Mouse (Mus musculus): ENCODE data around the gene Hlcs. TPM values are rescaled to one million over a fixed set of nuclear protein-coding genes. Genes with fewer than 3 reads are reported as not detected.

Hlcs gene
- polyA plus RNA-seq (2015; fragmentation: Nextera tagmentation; extraction: Ambion mirVana), result 7.7 and 8.3 TPM in 2 replicates

- Histone ChIP-seq H3K9ac (peak within 1 kb of the TSS; percentile 95), H3K36me3 (no peaks in the 10 kb centered on the region)
- WGBS, result under 1% methylated on average over 64 of the region's 64 CpGs
Measured at GRCm38 (mm10) chr16:94313229-94314030, at the start of gene Hlcs. TSS of gene Hlcs (minus strand) at chr16:94313571.

GRCm38 (mm10) chr16:94362174-94362873, 49.0 kb upstream of the Hlcs start:
- H3K27ac ChIP-seq, result no peak overlapping the region
- no peak overlapping the region for H3K9ac ChIP-seq
- 0 out of 2 replicates have a peak, but pooled peaks cover 4% of the 10 kb centered on the region for H3K4me1 ChIP-seq (replicated peaks)
- no peaks in the 10 kb centered on the region for H3K27me3 ChIP-seq (replicated peaks)
- no peak overlapping the region for H3K4me3 ChIP-seq (replicated peaks)
- H3K9me3 ChIP-seq, result no peaks in the 10 kb centered on the region
- H3K36me3 ChIP-seq, result no peaks in the 10 kb centered on the region
- ATAC-seq, result 0 out of 2 replicates have a peak, but pooled peaks have one; percentile 49
- 53% methylated on average over 10 of the region's 10 CpGs for WGBS
- H3K4me2 ChIP-seq (replicated peaks), result no peak overlapping the region

More at GRCm38 (mm10) chr16:94313229-94314030, at the start of gene Hlcs:
- Histone ChIP-seq H3K27ac (peak within 1 kb of the TSS; percentile 100), H3K4me2 (replicated peaks) (peak within 1 kb of the TSS; percentile 85), H3K9me3 (no peaks in the 10 kb centered on the region), H3K4me3 (replicated peaks) (peak within 1 kb of the TSS; percentile 77), H3K27me3 (replicated peaks) (no peaks in the 10 kb centered on the region), H3K4me1 (replicated peaks) (peaks cover 9% of the 10 kb centered on the region)
- peak; percentile 94 for ATAC-seq

- H3K9me3 ChIP-seq, result no peaks in the 10 kb centered on the region
- no peak overlapping the region for H3K4me3 ChIP-seq (replicated peaks)
- ATAC-seq, result no peak
- no peak overlapping the region for H3K4me2 ChIP-seq (replicated peaks)
- no peak overlapping the region for H3K9ac ChIP-seq
- WGBS, result 86% methylated on average over 13 of the region's 13 CpGs
- no peaks in the 10 kb centered on the region for H3K36me3 ChIP-seq
- H3K27me3 ChIP-seq (replicated peaks), result no peaks in the 10 kb centered on the region
- no peak overlapping the region for H3K27ac ChIP-seq
- H3K4me1 ChIP-seq (replicated peaks), result 0 out of 2 replicates have a peak, but pooled peaks cover 4% of the 10 kb centered on the region
Measured at GRCm38 (mm10) chr16:94360578-94361350, 47.4 kb upstream of the Hlcs start.

GRCm38 (mm10) chr16:94358091-94358490, 44.7 kb upstream of the Hlcs start:
- Histone ChIP-seq H3K27ac (no peak overlapping the region), H3K9me3 (no peaks in the 10 kb centered on the region), H3K4me3 (replicated peaks) (no peak overlapping the region), H3K4me1 (replicated peaks) (0 out of 2 replicates have a peak, but pooled peaks cover 4% of the 10 kb centered on the region), H3K27me3 (replicated peaks) (no peaks in the 10 kb centered on the region), H3K9ac (no peak overlapping the region), H3K36me3 (no peaks in the 10 kb centered on the region), H3K4me2 (replicated peaks) (no peak overlapping the region)
- ATAC-seq, result no peak
- 86% methylated on average over 3 of the region's 3 CpGs for WGBS

GRCm38 (mm10) chr16:94356776-94357494, 43.6 kb upstream of the Hlcs start:
- Histone ChIP-seq H3K4me3 (replicated peaks) (no peak overlapping the region), H3K27me3 (replicated peaks) (no peaks in the 10 kb centered on the region), H3K4me2 (replicated peaks) (no peak overlapping the region), H3K27ac (no peak overlapping the region), H3K9ac (no peak overlapping the region), H3K36me3 (no peaks in the 10 kb centered on the region), H3K9me3 (no peaks in the 10 kb centered on the region), H3K4me1 (replicated peaks) (no peaks in the 10 kb centered on the region)
- 61% methylated on average over 11 of the region's 11 CpGs for WGBS
- ATAC-seq, result no peak

- Histone ChIP-seq H3K36me3 (no peaks in the 10 kb centered on the region), H3K9ac (no peak overlapping the region), H3K4me2 (replicated peaks) (no peak overlapping the region), H3K27ac (no peak overlapping the region), H3K4me1 (replicated peaks) (no peaks in the 10 kb centered on the region), H3K4me3 (replicated peaks) (no peak overlapping the region), H3K9me3 (no peaks in the 10 kb centered on the region), H3K27me3 (replicated peaks) (no peaks in the 10 kb centered on the region)
- 42% methylated on average over 7 of the region's 7 CpGs for WGBS
- ATAC-seq, result no peak
Measured at GRCm38 (mm10) chr16:94356046-94356445, 42.7 kb upstream of the Hlcs start.

GRCm38 (mm10) chr16:94354450-94354849, 41.1 kb upstream of the Hlcs start:
- WGBS, result 26% methylated on average over 9 of the region's 9 CpGs

GRCm38 (mm10) chr16:94350287-94350677, 36.9 kb upstream of the Hlcs start:
- Histone ChIP-seq H3K9ac (no peak overlapping the region), H3K4me2 (replicated peaks) (no peak overlapping the region), H3K9me3 (no peaks in the 10 kb centered on the region), H3K4me1 (replicated peaks) (no peaks in the 10 kb centered on the region), H3K27ac (no peak overlapping the region), H3K4me3 (replicated peaks) (no peak overlapping the region), H3K36me3 (no peaks in the 10 kb centered on the region), H3K27me3 (replicated peaks) (no peaks in the 10 kb centered on the region)
- no peak for ATAC-seq
- 49% methylated on average over 10 of the region's 10 CpGs for WGBS

More at GRCm38 (mm10) chr16:94354450-94354849, 41.1 kb upstream of the Hlcs start:
- Histone ChIP-seq H3K4me3 (replicated peaks) (no peak overlapping the region), H3K9ac (no peak overlapping the region), H3K4me2 (replicated peaks) (0 out of 2 replicates have a peak overlapping the region, but pooled peaks have one; percentile 9), H3K4me1 (replicated peaks) (no peaks in the 10 kb centered on the region), H3K27me3 (replicated peaks) (no peaks in the 10 kb centered on the region), H3K36me3 (no peaks in the 10 kb centered on the region), H3K27ac (no peak overlapping the region), H3K9me3 (no peaks in the 10 kb centered on the region)
- peak; percentile 61; the same call in 1 of the 2 replicates for ATAC-seq

GRCm38 (mm10) chr16:94349588-94350286, 36.4 kb upstream of the Hlcs start:
- Histone ChIP-seq H3K27ac (no peak overlapping the region), H3K27me3 (replicated peaks) (no peaks in the 10 kb centered on the region), H3K36me3 (no peaks in the 10 kb centered on the region), H3K9me3 (no peaks in the 10 kb centered on the region), H3K4me1 (replicated peaks) (no peaks in the 10 kb centered on the region), H3K4me3 (replicated peaks) (no peak overlapping the region), H3K4me2 (replicated peaks) (no peak overlapping the region), H3K9ac (no peak overlapping the region)
- 63% methylated on average over 11 of the region's 11 CpGs for WGBS
- ATAC-seq, result no peak

- no peaks in the 10 kb centered on the region for H3K4me1 ChIP-seq (replicated peaks)
- H3K4me2 ChIP-seq (replicated peaks), result no peak overlapping the region
- WGBS, result 87% methylated on average over 2 of the region's 2 CpGs
- H3K27me3 ChIP-seq (replicated peaks), result no peaks in the 10 kb centered on the region
- no peak overlapping the region for H3K9ac ChIP-seq
- no peaks in the 10 kb centered on the region for H3K36me3 ChIP-seq
- no peaks in the 10 kb centered on the region for H3K9me3 ChIP-seq
- no peak overlapping the region for H3K27ac ChIP-seq
- no peak overlapping the region for H3K4me3 ChIP-seq (replicated peaks)
- no peak for ATAC-seq
Measured at GRCm38 (mm10) chr16:94348779-94349178, 35.4 kb upstream of the Hlcs start.

- 71% methylated on average over 7 of the region's 7 CpGs for WGBS
- H3K9ac ChIP-seq, result no peak overlapping the region
Measured at GRCm38 (mm10) chr16:94347080-94347731, 33.8 kb upstream of the Hlcs start.

More at GRCm38 (mm10) chr16:94347080-94347731, 33.8 kb upstream of the Hlcs start:
- no peak overlapping the region for H3K4me2 ChIP-seq (replicated peaks)
- no peak overlapping the region for H3K4me3 ChIP-seq (replicated peaks)
- ATAC-seq, result no peak
- H3K27ac ChIP-seq, result no peak overlapping the region
- H3K36me3 ChIP-seq, result no peaks in the 10 kb centered on the region
- H3K27me3 ChIP-seq (replicated peaks), result no peaks in the 10 kb centered on the region
- H3K4me1 ChIP-seq (replicated peaks), result no peaks in the 10 kb centered on the region
- H3K9me3 ChIP-seq, result no peaks in the 10 kb centered on the region

Measured in intestine, embryonic 15.5 days (tissue).